In the genomic region with DNA sequence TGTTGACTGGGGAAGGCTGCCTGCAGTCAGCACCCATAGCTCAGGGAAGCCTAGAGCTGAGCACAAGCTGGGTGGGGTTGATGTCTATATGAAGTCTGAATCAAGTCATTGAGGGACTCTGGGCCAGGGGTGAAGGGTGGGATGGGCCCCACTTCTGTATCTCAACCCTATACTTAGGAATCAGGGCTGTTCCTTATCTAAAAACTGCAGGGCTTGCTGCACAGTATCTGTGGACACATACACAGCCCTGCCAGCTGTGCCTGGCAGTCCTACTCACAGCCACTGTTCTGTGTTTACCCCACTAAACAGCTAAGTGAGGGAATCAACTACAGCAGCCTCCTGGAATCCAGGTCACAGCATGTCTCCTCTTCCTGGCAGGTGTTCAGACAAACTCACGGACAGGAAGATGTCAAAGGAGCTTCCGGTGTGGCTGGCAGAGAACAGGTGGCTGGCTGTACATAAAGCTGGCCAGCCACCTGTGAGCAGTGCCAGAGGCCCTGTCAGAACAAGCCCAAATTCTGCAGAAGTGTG, we compare ENCODE assay signal across 12 mouse cellular contexts. TPM values are rescaled to one million over a fixed set of nuclear protein-coding genes. Genes with fewer than 3 reads are reported as not detected.
DNase-seq lines count a peak whose midpoint lies in the region; ATAC-seq and TF ChIP-seq lines count a peak whose summit lies in the region.
"Had no signal": no experiment of that assay in that cellular context is flagged by ENCODE, and none has a peak within 500 bp of the region (broad histone marks: within the 10 kb centered on the region; RNA-seq: fewer than 3 reads in every experiment).

No protein-coding gene starts in this region.

- 58% methylated on average over 2 of the region's 2 CpGs for WGBS in heart, embryonic 13.5 days
- WGBS in heart, embryonic 16.5 days: 27% methylated on average over 2 of the region's 2 CpGs
- WGBS in lung, postnatal 0 days: 51% methylated on average over 2 of the region's 2 CpGs

- H3K4me3 ChIP-seq in heart, embryonic 13.5 days: no peak overlapping the region
- H3K4me3 ChIP-seq in MEL (ENCODE audit: control insufficient read depth in 1 of 2, insufficient read depth in 1 of 2, low read depth in 2 of 2, low read length in 2 of 2): no peak overlapping the region
- H3K4me3 ChIP-seq in heart, embryonic 16.5 days (ENCODE audit: low read length): no peak overlapping the region
- no peak overlapping the region for H3K4me3 ChIP-seq in lung, postnatal 0 days (ENCODE audit: low read depth, low read length)
- H3K4me3 ChIP-seq: embryonic facial prominence, embryonic 12.5 days; lung, embryonic 15.5 days; neural tube, embryonic 12.5 days had no signal

- peak overlapping the region; percentile 64 for H3K9ac ChIP-seq in heart, embryonic 13.5 days
- H3K9ac ChIP-seq in MEL (ENCODE audit: control insufficient read depth, low read depth, low read length, poor library complexity, severe bottlenecking): peak overlapping the region; percentile 9; the same call in 1 of the 2 replicates
- no peak overlapping the region for H3K9ac ChIP-seq in heart, embryonic 16.5 days (ENCODE audit: low read length)
- no peak overlapping the region for H3K9ac ChIP-seq in lung, postnatal 0 days (replicated peaks; ENCODE audit: low read depth)
- H3K9ac ChIP-seq: embryonic facial prominence, embryonic 12.5 days; lung, embryonic 15.5 days; neural tube, embryonic 12.5 days had no signal

- peak; percentile 79 to 85 for TF ChIP-seq EP300 in MEL (IDR thresholded peaks at IDR 0.05; ENCODE audit: low read depth in 1 of 2, low read length in 2 of 2)
- TF ChIP-seq EP300 in lung, postnatal 0 days (IDR thresholded peaks at IDR 0.05): no peak

- TF ChIP-seq POLR2A in MEL (IDR thresholded peaks at IDR 0.05; ENCODE audit: control insufficient read depth in 1 of 2, insufficient read depth in 1 of 2, low read depth in 1 of 2, low read length in 2 of 2, poor library complexity in 1 of 2): no peak

- no peak for TF ChIP-seq RAD21 in MEL (IDR thresholded peaks at IDR 0.05; ENCODE audit: low read depth, low read length)

- peak; percentile 14; the same call in 1 of the 2 replicates for ATAC-seq in heart, embryonic 13.5 days (ENCODE audit: extremely low read depth, insufficient number of reproducible peaks, low FRiP score, low TSS enrichment)
- ATAC-seq in heart, embryonic 16.5 days (replicated peaks; ENCODE audit: extremely low read depth, insufficient read depth, low FRiP score): no peak
- no peak for ATAC-seq in lung, postnatal 0 days

- H3K27me3 ChIP-seq in heart, embryonic 13.5 days (replicated peaks): no peaks in the 10 kb centered on the region
- H3K27me3 ChIP-seq in MEL (ENCODE audit: control insufficient read depth in 1 of 2, insufficient read depth in 2 of 2, low read length in 2 of 2): peaks cover 0 to 1% of the 10 kb centered on the region in 2 experiments; a peak in 1 of 4 replicates
- no peaks in the 10 kb centered on the region for H3K27me3 ChIP-seq in heart, embryonic 16.5 days (ENCODE audit: control insufficient read depth, insufficient read depth, low read length)
- H3K27me3 ChIP-seq in lung, postnatal 0 days (replicated peaks; ENCODE audit: insufficient read depth, low read length): no peaks in the 10 kb centered on the region
- H3K27me3 ChIP-seq: embryonic facial prominence, embryonic 12.5 days; lung, embryonic 15.5 days; neural tube, embryonic 12.5 days had no signal

- peaks cover 72% of the 10 kb centered on the region for H3K4me1 ChIP-seq in heart, embryonic 13.5 days
- peaks cover 5 to 42% of the 10 kb centered on the region in 2 experiments for H3K4me1 ChIP-seq in MEL (ENCODE audit: control insufficient read depth in 1 of 2, insufficient read depth in 2 of 2, low read length in 2 of 2)
- peaks cover 40% of the 10 kb centered on the region for H3K4me1 ChIP-seq in heart, embryonic 16.5 days (ENCODE audit: control insufficient read depth, insufficient read depth, low read length)
- no peaks in the 10 kb centered on the region for H3K4me1 ChIP-seq in lung, postnatal 0 days (ENCODE audit: insufficient read depth, low read depth, low read length)

- no peak for TF ChIP-seq CTCF in MEL (IDR thresholded peaks at IDR 0.05 in 2 of 3, conservative IDR thresholded peaks at IDR 0.05 in 1 of 3; ENCODE audit: control insufficient read depth in 1 of 3, insufficient read depth in 1 of 3, low read depth in 2 of 3, low read length in 3 of 3, poor library complexity in 1 of 3, severe bottlenecking in 1 of 3)
- no peak for TF ChIP-seq CTCF in lung, postnatal 0 days (IDR thresholded peaks at IDR 0.05)

- peak overlapping the region; percentile 41 for H3K4me2 ChIP-seq in heart, embryonic 13.5 days
- no peak overlapping the region for H3K4me2 ChIP-seq in heart, embryonic 16.5 days (ENCODE audit: low read depth, low read length)
- H3K4me2 ChIP-seq in lung, postnatal 0 days (replicated peaks; ENCODE audit: low read depth, low read length): no peak overlapping the region
- H3K4me2 ChIP-seq: embryonic facial prominence, embryonic 12.5 days; lung, embryonic 15.5 days; neural tube, embryonic 12.5 days had no signal

- H3K27ac ChIP-seq in heart, embryonic 13.5 days (replicated peaks): peak overlapping the region; percentile 77
- peak overlapping the region; percentile 66 for H3K27ac ChIP-seq in MEL (ENCODE audit: control insufficient read depth, low read depth, low read length)
- H3K27ac ChIP-seq in heart, embryonic 16.5 days (ENCODE audit: low read length): peak overlapping the region; percentile 55
- H3K27ac ChIP-seq in lung, postnatal 0 days (ENCODE audit: low read length): no peak overlapping the region
- H3K27ac ChIP-seq: embryonic facial prominence, embryonic 12.5 days; lung, embryonic 15.5 days; neural tube, embryonic 12.5 days had no signal

- no peak for DNase-seq in heart, postnatal 25 days (ENCODE audit: low spot score)
- DNase-seq in MEL (ENCODE audit: low read depth, low spot score): peak; percentile 72
- peak; percentile 63 to 64 for DNase-seq in spleen, postnatal 10 days (ENCODE audit: low spot score in 2 of 2)
- no peak for DNase-seq in cerebellum, adult 8-10 months
- DNase-seq in lung, postnatal 0 days (ENCODE audit: low spot score): no peak
- no peak for DNase-seq in layer of hippocampus, adult 9-11 months
- DNase-seq: right cerebral cortex, postnatal 4 days had no signal

- peaks cover 9% of the 10 kb centered on the region for H3K79me2 ChIP-seq in MEL (ENCODE audit: control insufficient read depth, insufficient read depth, low read length, poor library complexity)

- intact Hi-C loops in heart, postnatal 25 days (cut with DNase I): no loop called here

- no peaks in the 10 kb centered on the region for H3K9me3 ChIP-seq in heart, embryonic 13.5 days
- no peaks in the 10 kb centered on the region for H3K9me3 ChIP-seq in MEL (replicated peaks; ENCODE audit: insufficient read depth, low read length)
- no peaks in the 10 kb centered on the region for H3K9me3 ChIP-seq in heart, embryonic 16.5 days (replicated peaks; ENCODE audit: control insufficient read depth, low read length)
- no peaks in the 10 kb centered on the region for H3K9me3 ChIP-seq in lung, postnatal 0 days (ENCODE audit: low read length)
- H3K9me3 ChIP-seq: embryonic facial prominence, embryonic 12.5 days; lung, embryonic 15.5 days; neural tube, embryonic 12.5 days had no signal

- H3K36me3 ChIP-seq in heart, embryonic 13.5 days: no peaks in the 10 kb centered on the region
- peaks cover 0 to 25% of the 10 kb centered on the region in 2 experiments; a peak in 2 of 4 replicates for H3K36me3 ChIP-seq in MEL (ENCODE audit: control insufficient read depth in 1 of 2, insufficient read depth in 2 of 2, low read length in 2 of 2)
- H3K36me3 ChIP-seq in heart, embryonic 16.5 days (ENCODE audit: control insufficient read depth, insufficient read depth): no peaks in the 10 kb centered on the region
- no peaks in the 10 kb centered on the region for H3K36me3 ChIP-seq in lung, postnatal 0 days (ENCODE audit: insufficient read depth, low read length)
- H3K36me3 ChIP-seq: embryonic facial prominence, embryonic 12.5 days; lung, embryonic 15.5 days; neural tube, embryonic 12.5 days had no signal

TF ChIP-seq in MEL, 35 proteins besides CTCF, POLR2A, EP300 and RAD21 (continues in another document):
- TF ChIP-seq SIN3A (IDR thresholded peaks at IDR 0.05; ENCODE audit: low read length) (peak; percentile 87), TAL1 (IDR thresholded peaks at IDR 0.05; ENCODE audit: low read length) (peak; percentile 98), GATA1 (IDR thresholded peaks at IDR 0.05; ENCODE audit: low read depth, low read length) (peak; percentile 85), NRF1 (IDR thresholded peaks at IDR 0.05; ENCODE audit: insufficient read depth, low read depth, low read length, poor library complexity, severe bottlenecking) (no peak), ZC3H11A (IDR thresholded peaks at IDR 0.05; ENCODE audit: low read depth, low read length) (no peak), CHD1 (IDR thresholded peaks at IDR 0.05; ENCODE audit: low read depth, low read length) (no peak), BHLHE40 (IDR thresholded peaks at IDR 0.05; ENCODE audit: borderline replicate concordance, low read depth, low read length) (peak; percentile 50; the same call in 1 of the 2 replicates), ETS1 (IDR thresholded peaks at IDR 0.05; ENCODE audit: low read depth, low read length) (peak; percentile 89), CHD2 (IDR thresholded peaks at IDR 0.05; ENCODE audit: low read length) (no peak), HCFC1 (IDR thresholded peaks at IDR 0.05; ENCODE audit: low read depth, low read length) (peak; percentile 12; the same call in 1 of the 2 replicates), USF1 (IDR thresholded peaks at IDR 0.05; ENCODE audit: low read depth, low read length) (no peak), TCF12 (IDR thresholded peaks at IDR 0.05; ENCODE audit: low read depth, low read length) (peak; percentile 95), TBP (IDR thresholded peaks at IDR 0.05; ENCODE audit: low read depth, low read length) (no peak), MAZ (IDR thresholded peaks at IDR 0.05; ENCODE audit: low read depth, low read length) (peak; percentile 33; the same call in 1 of the 2 replicates), MAX (IDR thresholded peaks at IDR 0.05; ENCODE audit: low read length) (peak; percentile 56; the same call in 1 of the 2 replicates), RCOR1 (IDR thresholded peaks at IDR 0.05; ENCODE audit: low read depth, low read length) (peak; percentile 95), ZNF384 (IDR thresholded peaks at IDR 0.05; ENCODE audit: low read depth, low read length) (no peak), E2F4 (IDR thresholded peaks at IDR 0.05; ENCODE audit: borderline replicate concordance, low read depth, low read length) (no peak)

RNA-seq across cellular contexts. Expression of a gene that starts 3.9 kb away (rescaled TPM):
- 56.1 and 57.1 TPM in 2 replicates for polyA plus RNA-seq in heart, embryonic 13.5 days (2015; fragmentation: Nextera tagmentation; extraction: Ambion mirVana)
- 10 to 100 TPM; 27.6 to 29.2 TPM for total RNA-seq in heart, postnatal 25 days (2021)
- total RNA-seq in MEL (2012; rRNA removed): 28.8 and 31.2 TPM in 2 replicates
- polyA plus RNA-seq in MEL (2012; ENCODE audit: insufficient read depth in 1 of 2, insufficient read length in 2 of 2, low read depth in 1 of 2, low replicate concordance in 2 of 2, missing spikeins in 1 of 2): 10 to 100 TPM in 1 of 2 experiments, not detected in 1; 65.6 TPM
- 57.9 and 67.5 TPM in 2 replicates for polyA plus RNA-seq in heart, embryonic 16.5 days (2015; fragmentation: Nextera tagmentation; extraction: Ambion mirVana)
- 65.1 and 65.5 TPM in 2 replicates for polyA plus RNA-seq in lung, postnatal 0 days (2015; fragmentation: Nextera tagmentation; extraction: Ambion mirVana)

Comparison
In these comparisons a context has a peak if more than half of its experiments do, and no peak if none do; other contexts are left out.
1. H3K9ac ChIP-seq: peak in heart, embryonic 13.5 days (single experiment) and MEL (single experiment); none in heart, embryonic 16.5 days (single experiment) and lung, postnatal 0 days (single experiment).
2. DNase-seq: peak in MEL (single experiment) and spleen, postnatal 10 days (2 of 2); none in heart, postnatal 25 days (single experiment), cerebellum, adult 8-10 months (single experiment), lung, postnatal 0 days (single experiment) and layer of hippocampus, adult 9-11 months (single experiment).